In genomic region chr6:52713897-52714509, GRCm38 (mm10) we compare ENCODE assay signal across 7 mouse cellular contexts. TPM values are rescaled to one million over a fixed set of nuclear protein-coding genes. Genes with fewer than 3 reads are reported as not detected.
A peak's percentile ranks its signal among the peaks of the same experiment; 100 is the strongest.
DNase-seq lines count a peak whose midpoint lies in the region; ATAC-seq and TF ChIP-seq lines count a peak whose summit lies in the region.

No protein-coding gene starts in this region.

- peak overlapping the region; percentile 74 for H3K4me3 ChIP-seq in embryonic facial prominence, embryonic 11.5 days (ENCODE audit: low read depth, low read length)
- peak overlapping the region; percentile 96 for H3K4me3 ChIP-seq in limb, embryonic 13.5 days
- peak overlapping the region; percentile 93 for H3K4me3 ChIP-seq in midbrain, embryonic 14.5 days (replicated peaks; ENCODE audit: low read depth, low read length)
- peak overlapping the region; percentile 85 for H3K4me3 ChIP-seq in small intestine, adult 2 months (ENCODE audit: low read depth, low read length)

- H3K27ac ChIP-seq in embryonic facial prominence, embryonic 11.5 days (replicated peaks; ENCODE audit: low read depth, low read length), result peak overlapping the region; percentile 44
- peak overlapping the region; percentile 90 for H3K27ac ChIP-seq in limb, embryonic 13.5 days
- H3K27ac ChIP-seq in midbrain, embryonic 14.5 days (replicated peaks; ENCODE audit: low read depth, low read length), result peak overlapping the region; percentile 92
- H3K27ac ChIP-seq in small intestine, adult 2 months (ENCODE audit: insufficient read depth, low read depth, low read length), result peak overlapping the region; percentile 90

- peak; percentile 59 for ATAC-seq in embryonic facial prominence, embryonic 11.5 days (replicated peaks; ENCODE audit: insufficient number of reproducible peaks, low FRiP score, low TSS enrichment, low read depth)
- peak; percentile 86 for ATAC-seq in limb, embryonic 13.5 days (ENCODE audit: low FRiP score, low read depth)
- peak; percentile 69 for ATAC-seq in midbrain, embryonic 14.5 days (ENCODE audit: low FRiP score, low TSS enrichment)

- no peaks in the 10 kb centered on the region for H3K27me3 ChIP-seq in embryonic facial prominence, embryonic 11.5 days (ENCODE audit: control insufficient read depth, insufficient read depth, low read length)
- no peaks in the 10 kb centered on the region for H3K27me3 ChIP-seq in limb, embryonic 13.5 days
- H3K27me3 ChIP-seq in midbrain, embryonic 14.5 days (ENCODE audit: control insufficient read depth, insufficient read depth, low read length), result no peaks in the 10 kb centered on the region
- no peaks in the 10 kb centered on the region for H3K27me3 ChIP-seq in small intestine, adult 2 months (ENCODE audit: control insufficient read depth, insufficient read depth, low read length)

- no peaks in the 10 kb centered on the region for H3K9me3 ChIP-seq in embryonic facial prominence, embryonic 11.5 days (replicated peaks; ENCODE audit: control insufficient read depth, low read length)
- no peaks in the 10 kb centered on the region for H3K9me3 ChIP-seq in limb, embryonic 13.5 days
- H3K9me3 ChIP-seq in midbrain, embryonic 14.5 days (ENCODE audit: control insufficient read depth, low read length), result no peaks in the 10 kb centered on the region

- TF ChIP-seq POLR2A in small intestine, adult 2 months (IDR thresholded peaks at IDR 0.05; ENCODE audit: low read depth, low read length), result no peak

- peak; percentile 90 for DNase-seq in adrenal gland, adult 2 months
- DNase-seq in embryonic facial prominence, embryonic 11.5 days (ENCODE audit: low spot score), result peak; percentile 80
- peak; percentile 98 for DNase-seq in heart, adult 11 months
- DNase-seq in kidney, adult 18-20 months, result peak; percentile 89
- DNase-seq in midbrain, embryonic 14.5 days, result peak; percentile 74

- TF ChIP-seq CTCF in small intestine, adult 2 months (IDR thresholded peaks at IDR 0.05; ENCODE audit: extremely low read depth, insufficient read length, insufficient replicate concordance, low read depth, low read length), result no peak

- peak overlapping the region; percentile 53 for H3K4me2 ChIP-seq in embryonic facial prominence, embryonic 11.5 days (ENCODE audit: low read depth, low read length)
- peak overlapping the region; percentile 66 for H3K4me2 ChIP-seq in limb, embryonic 13.5 days (replicated peaks)
- peak overlapping the region; percentile 81 for H3K4me2 ChIP-seq in midbrain, embryonic 14.5 days (ENCODE audit: low read length)

- H3K9ac ChIP-seq in embryonic facial prominence, embryonic 11.5 days (replicated peaks; ENCODE audit: low read length), result peak overlapping the region; percentile 75
- H3K9ac ChIP-seq in limb, embryonic 13.5 days, result peak overlapping the region; percentile 93
- peak overlapping the region; percentile 89 for H3K9ac ChIP-seq in midbrain, embryonic 14.5 days (replicated peaks; ENCODE audit: low read length)

- under 1% methylated on average over 52 of the region's 52 CpGs for WGBS in embryonic facial prominence, embryonic 11.5 days
- under 1% methylated on average over 52 of the region's 52 CpGs for WGBS in limb, embryonic 13.5 days
- WGBS in midbrain, embryonic 14.5 days, result 0% methylated on average over 52 of the region's 52 CpGs
- WGBS in small intestine, adult 2 months, result under 1% methylated on average over 52 of the region's 52 CpGs

- H3K36me3 ChIP-seq in embryonic facial prominence, embryonic 11.5 days (replicated peaks; ENCODE audit: control insufficient read depth, insufficient read depth, low read depth, low read length), result no peaks in the 10 kb centered on the region
- H3K36me3 ChIP-seq in limb, embryonic 13.5 days, result no peaks in the 10 kb centered on the region
- no peaks in the 10 kb centered on the region for H3K36me3 ChIP-seq in midbrain, embryonic 14.5 days (ENCODE audit: control insufficient read depth, insufficient read depth, low read length)
- no peaks in the 10 kb centered on the region for H3K36me3 ChIP-seq in small intestine, adult 2 months (ENCODE audit: control insufficient read depth, insufficient read depth, low read length)

- H3K4me1 ChIP-seq in embryonic facial prominence, embryonic 11.5 days (ENCODE audit: control insufficient read depth, insufficient read depth, low read length), result no peaks in the 10 kb centered on the region
- H3K4me1 ChIP-seq in limb, embryonic 13.5 days, result peaks cover 6% of the 10 kb centered on the region
- peaks cover 16% of the 10 kb centered on the region for H3K4me1 ChIP-seq in midbrain, embryonic 14.5 days (ENCODE audit: control insufficient read depth, insufficient read depth, low read length)
- H3K4me1 ChIP-seq in small intestine, adult 2 months (ENCODE audit: control insufficient read depth, insufficient read depth, insufficient read length, low read length), result peaks cover 4% of the 10 kb centered on the region; the same call in 1 of the 2 replicates

RNA-seq across cellular contexts. Expression of gene Tax1bp1, which starts 0.5 kb away (rescaled TPM):
- 100 to 1,000 TPM; 182 to 219 TPM for total RNA-seq in adrenal gland, adult 2 months (2021)
- polyA plus RNA-seq in adrenal gland, adult 2 months (2012; rRNA removed), result 5.7 and 7.7 TPM in 2 replicates
- polyA plus RNA-seq in embryonic facial prominence, embryonic 11.5 days (2014; fragmentation: Nextera tagmentation; extraction: Ambion mirVana), result 146 and 156 TPM in 2 replicates
- 161 and 166 TPM in 2 replicates for polyA plus RNA-seq in limb, embryonic 13.5 days (2015; fragmentation: Nextera tagmentation; extraction: Ambion mirVana)
- 126 and 172 TPM in 2 replicates for polyA plus RNA-seq in midbrain, embryonic 14.5 days (2014; fragmentation: Nextera tagmentation; extraction: Ambion mirVana)
- 9.2 and 17.0 TPM in 2 replicates for polyA plus RNA-seq in small intestine, adult 2 months (2012; rRNA removed)

Comparison
In these comparisons a context has a peak if more than half of its experiments do, and no peak if none do; other contexts are left out.
1. Peak in every context shown above with its lines: DNase-seq, ATAC-seq, H3K4me3 ChIP-seq and H3K27ac ChIP-seq.